Mouse (Mus musculus): Measurements from ENCODE around the gene Ubxn6.

Gene Ubxn6

GRCm38 (mm10) chr17:56024931-56025330, 49.9 kb downstream of the Ubxn6 start:
- DNase-seq (ENCODE audit: low read depth, low spot score) = no peak

DNA sequence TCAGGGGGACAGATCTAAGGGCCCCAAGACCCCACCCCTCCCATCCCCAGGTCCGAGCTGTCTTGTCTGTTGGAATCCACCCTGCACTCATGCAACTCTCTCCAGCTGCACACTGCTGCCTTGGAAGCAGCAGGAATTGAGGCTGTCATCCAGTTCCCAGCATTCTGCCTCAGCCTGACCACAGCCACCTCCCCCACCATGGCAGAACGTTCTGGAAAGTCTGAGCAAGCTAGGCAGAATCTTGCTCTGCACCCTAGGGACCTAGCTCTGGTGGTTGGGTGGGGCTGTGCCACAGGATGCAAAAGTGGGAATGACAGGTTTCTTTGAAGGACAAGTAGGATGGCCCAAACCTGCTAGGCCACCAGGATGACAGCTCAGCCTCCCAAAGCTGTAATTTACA, 50.4 kb downstream of the Ubxn6 start:
- peak; percentile 84 for DNase-seq (ENCODE audit: low read depth, low spot score)

DNA sequence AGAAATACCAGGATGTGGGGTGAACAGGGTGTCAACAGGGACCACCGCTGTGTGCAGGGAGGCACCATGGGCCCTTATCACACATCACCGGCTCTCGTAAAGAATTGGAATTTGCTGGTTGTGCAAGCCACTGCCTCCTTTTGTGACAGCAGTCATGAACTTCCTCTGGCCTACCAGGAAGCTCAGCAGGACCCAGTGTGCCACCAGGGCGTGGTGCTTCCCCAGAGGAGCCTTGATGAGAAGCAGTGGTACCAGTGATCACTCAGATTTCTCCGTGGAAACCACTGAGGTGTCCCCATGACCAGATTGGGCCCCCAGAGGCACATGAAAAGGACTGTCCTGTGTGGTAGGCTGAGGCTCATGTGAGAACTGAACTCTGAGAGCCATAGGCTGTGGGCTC, 51.4 kb downstream of the Ubxn6 start:
- DNase-seq (ENCODE audit: low read depth, low spot score) = no peak

DNA sequence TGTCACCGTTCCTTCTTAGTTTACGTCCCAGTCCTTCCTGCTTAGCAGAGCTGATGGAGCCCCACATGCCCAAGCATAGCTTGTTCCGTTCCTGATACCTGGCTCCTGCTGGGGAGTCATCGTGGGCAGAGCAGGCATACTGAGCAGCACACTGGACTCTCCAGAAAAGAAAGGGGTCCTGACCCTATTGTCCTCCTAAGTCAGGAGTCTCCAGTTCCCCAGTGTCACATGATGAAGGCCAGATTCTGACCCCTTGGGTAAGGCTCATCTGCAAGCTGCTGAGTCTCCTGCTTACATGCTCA, 51.9 kb downstream of the Ubxn6 start:
- DNase-seq (ENCODE audit: low read depth, low spot score) = no peak

DNA sequence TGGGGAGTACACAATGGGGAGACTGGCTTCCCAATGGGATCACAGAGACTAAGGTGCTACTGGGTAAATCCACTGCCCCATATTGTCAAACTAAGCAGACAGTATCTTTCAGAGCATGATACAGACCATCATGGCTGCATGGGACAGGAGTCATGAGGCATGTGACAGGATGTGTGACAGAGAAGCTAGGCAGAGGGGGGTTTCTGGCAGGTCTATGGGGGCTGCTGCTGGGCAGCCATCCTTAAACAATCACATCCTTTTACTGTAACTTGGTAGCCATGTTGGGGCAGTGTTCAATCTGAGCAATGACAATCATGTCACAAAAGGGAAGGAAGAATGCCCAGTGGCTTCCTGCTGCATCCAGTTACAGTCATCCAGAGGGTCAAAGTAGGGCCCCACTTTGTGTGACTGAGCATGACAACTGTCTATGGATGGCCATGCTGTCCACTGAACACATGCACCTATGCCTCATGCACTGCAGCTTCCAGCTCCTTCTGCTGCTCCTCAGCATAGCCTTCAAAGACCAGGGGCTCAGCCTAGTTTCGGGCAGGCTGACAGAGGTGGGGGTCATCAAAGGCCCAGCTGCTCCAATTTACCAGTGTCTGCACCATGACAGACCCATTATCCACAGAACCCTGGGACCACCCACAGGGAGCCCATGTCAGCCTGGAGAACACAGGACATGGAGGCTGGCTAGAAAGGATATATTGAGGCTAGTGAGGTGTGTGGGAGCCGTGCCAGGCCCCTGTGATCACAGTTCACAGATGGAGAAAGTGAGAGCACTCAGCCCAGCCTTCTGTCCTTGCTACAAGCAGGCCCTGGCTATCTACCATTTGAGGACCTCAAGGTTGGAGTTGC, 52.5 kb downstream of the Ubxn6 start:
- DNase-seq (ENCODE audit: low read depth, low spot score) = no peak

- no peak for DNase-seq (ENCODE audit: low read depth, low spot score)
These were observed 53.5 kb downstream of the Ubxn6 start for GRCm38 (mm10) chr17:56021161-56021910.

- no peak for DNase-seq (ENCODE audit: low read depth, low spot score)
These were observed 54.3 kb downstream of the Ubxn6 start for GRCm38 (mm10) chr17:56020400-56021084.

GRCm38 (mm10) chr17:56018347-56019131, 56.3 kb downstream of the Ubxn6 start:
- DNase-seq (ENCODE audit: low read depth, low spot score) = peak; percentile 52

DNA sequence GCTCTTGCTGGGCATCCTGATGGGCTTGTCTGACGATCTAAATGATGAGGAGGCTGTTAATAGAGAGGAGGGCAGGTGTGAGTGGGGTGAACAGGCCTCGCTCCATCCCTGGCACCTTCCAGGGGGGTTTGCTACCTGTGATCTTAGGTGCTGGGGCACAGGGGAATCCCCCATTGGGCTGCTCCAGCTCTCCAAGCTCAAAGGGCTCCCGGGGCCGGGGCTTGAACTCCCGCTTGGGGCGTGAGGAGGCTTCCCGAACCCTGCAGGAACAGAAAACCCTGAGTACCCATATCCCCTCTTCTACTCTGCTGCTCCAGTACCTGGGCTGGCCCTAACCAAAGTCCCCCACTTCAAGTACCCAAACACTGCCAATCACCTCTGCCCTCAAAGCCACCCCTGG, 57.0 kb downstream of the Ubxn6 start:
- DNase-seq (ENCODE audit: low read depth, low spot score) = no peak

All from 3T3-L1 (cell line).